Mouse (Mus musculus): ENCODE data around the gene Med16.

DNA sequence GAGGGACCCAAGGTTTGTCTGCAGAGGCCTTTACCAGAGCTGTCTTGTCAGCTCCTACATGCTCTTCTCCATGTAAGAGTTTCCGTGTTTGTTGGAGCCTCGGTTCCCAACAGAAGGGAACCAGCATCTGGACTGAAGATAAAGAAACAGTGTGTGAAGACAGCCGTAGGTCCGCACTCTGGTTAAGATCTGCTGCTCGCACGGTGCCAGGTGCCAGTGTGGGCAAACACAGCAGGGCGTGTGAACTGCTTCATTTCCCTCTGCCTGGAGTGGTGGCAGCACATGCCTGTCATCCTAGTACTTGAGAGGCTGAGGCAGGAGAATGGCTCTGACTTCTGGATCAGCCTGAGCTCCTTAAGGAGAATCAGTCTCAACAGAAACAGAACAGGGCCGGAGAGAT, 36.9 kb downstream of the Med16 start:
- no peak for TF ChIP-seq CTCF (IDR thresholded peaks at IDR 0.05; ENCODE audit: low read depth, low read length)
- TF ChIP-seq POLR2A (IDR thresholded peaks at IDR 0.05; ENCODE audit: borderline replicate concordance, low read depth, low read length), result no peak

Data from bone marrow macrophage, adult 2 months (primary cell).